Mouse (Mus musculus) liver, postnatal 0 days (tissue): Measurements from ENCODE around the gene Cdc26.

Source experiments
- CTCF ChIP-seq: sonication (generic); IDR thresholded peaks from 2 replicates; pipeline ENCODE4 v1.5.1; 2016; ENCODE audit warnings: antibody characterized with exemption, low read depth
- EP300 ChIP-seq: IDR thresholded peaks from 2 replicates; pipeline ENCODE4 v1.6.1; 2016; ENCODE audit warnings: antibody characterized with exemption, low read depth, mild to moderate bottlenecking

DNA sequence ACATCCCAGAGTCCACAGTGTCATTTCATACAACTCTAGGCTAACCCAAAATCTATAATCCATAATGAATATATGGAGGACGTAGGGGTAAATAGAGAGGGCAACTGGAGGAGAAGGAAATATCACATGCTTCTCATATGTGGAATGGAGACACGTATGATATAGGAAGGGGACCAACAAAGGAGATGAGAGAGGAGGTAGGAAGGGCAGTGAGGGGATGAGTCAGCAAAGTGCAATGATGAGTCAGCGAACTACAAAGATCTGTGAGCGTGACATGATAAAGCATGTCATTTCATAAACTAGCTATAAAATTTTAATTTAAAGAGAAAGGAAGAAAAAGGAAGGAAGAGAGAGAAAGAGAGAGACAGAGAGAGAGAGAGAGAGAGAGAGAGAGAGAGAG lies 23.1 kb upstream of the Cdc26 start:
- TF ChIP-seq CTCF (no peak), EP300 (no peak)
